Mouse (Mus musculus): ENCODE results near the gene Ccdc32. TPM values are rescaled to one million over a fixed set of nuclear protein-coding genes. Genes with fewer than 3 reads are reported as not detected.
A peak's percentile ranks its signal among the peaks of the same experiment; 100 is the strongest.
"Not testable (repeated sequence)": the region's sequence is repeated elsewhere in the genome, so short reads cannot be mapped to it uniquely, and the experiment has no call there.

The Ccdc32 gene
- polyA plus RNA-seq, 1 experiment from 2014 or later: 37.6 TPM

DNA sequence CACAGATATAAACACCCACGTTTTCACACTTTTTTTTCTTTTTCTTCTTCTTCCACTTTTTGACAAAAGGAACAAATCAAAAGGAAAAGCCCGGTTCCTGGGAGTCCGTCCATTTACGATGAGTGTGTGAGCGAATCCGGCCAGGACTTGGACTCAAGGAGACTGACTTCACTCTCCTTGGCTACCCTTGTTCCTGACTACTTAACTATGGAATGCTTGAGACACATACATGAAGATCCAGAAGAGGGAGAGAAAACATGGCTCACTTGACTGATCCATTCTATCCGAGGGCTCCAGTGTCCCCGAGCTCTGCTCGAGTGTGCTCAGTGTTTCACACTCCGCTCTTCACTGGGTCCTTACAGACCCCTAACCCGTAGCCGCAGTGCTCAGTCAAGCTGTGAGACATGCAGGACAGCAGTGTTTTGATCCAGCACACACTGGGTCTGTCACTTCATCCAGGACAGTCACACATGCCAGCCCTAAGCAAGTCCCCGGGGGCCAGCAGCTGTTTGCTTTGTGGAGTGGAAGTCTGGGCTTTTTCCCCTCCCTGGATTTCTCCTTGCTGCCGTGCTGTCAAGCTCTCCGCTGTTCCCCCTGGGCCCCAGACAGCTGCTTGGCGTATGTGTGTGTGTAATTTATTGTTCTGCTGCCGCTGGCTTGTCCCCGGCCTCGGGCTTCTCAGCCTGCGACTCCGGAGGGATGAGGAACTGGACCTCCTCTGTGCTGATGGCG lies 10.6 kb downstream of the Ccdc32 start:
- Histone ChIP-seq H3K4me3 (ENCODE audit: low read length) (no peak overlapping the region), H3K27me3 (replicated peaks; ENCODE audit: control insufficient read depth, insufficient read depth, low read length) (no peaks in the 10 kb centered on the region), H3K9me3 (ENCODE audit: control insufficient read depth, low read length) (0 out of 2 replicates have a peak, but pooled peaks cover 4% of the 10 kb centered on the region), H3K9ac (ENCODE audit: low read depth, low read length) (0 out of 2 replicates have a peak overlapping the region, but pooled peaks have one; percentile 35), H3K27ac (ENCODE audit: low read length) (peak overlapping the region; percentile 68), H3K4me2 (ENCODE audit: low read depth, low read length) (peak overlapping the region; percentile 16; the same call in 1 of the 2 replicates), H3K4me1 (ENCODE audit: control insufficient read depth, insufficient read depth, low read length) (peaks cover 7% of the 10 kb centered on the region), H3K36me3 (ENCODE audit: control insufficient read depth, insufficient read depth, low read length) (peaks cover 13% of the 10 kb centered on the region)
- peak; percentile 50 for ATAC-seq
- 45% methylated on average over 22 of the region's 22 CpGs for WGBS

DNA sequence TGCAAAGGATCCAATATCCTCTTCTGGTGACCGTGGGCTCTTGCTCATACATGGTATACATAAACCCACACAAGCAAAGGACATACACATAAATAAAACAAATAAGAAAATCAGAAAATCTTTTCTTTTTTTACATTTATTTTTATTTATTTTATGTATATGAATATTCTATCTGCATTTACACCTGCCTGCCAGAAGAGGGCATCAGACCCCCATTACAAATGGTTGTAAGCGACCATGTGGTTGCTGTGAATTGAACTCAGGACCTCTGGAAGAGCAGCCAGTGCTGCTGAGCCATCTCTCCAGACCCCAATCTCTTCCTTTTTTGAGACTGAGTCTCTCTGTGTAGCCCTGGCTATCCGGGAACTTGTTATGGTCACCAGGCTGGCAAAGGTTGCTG lies 11.5 kb downstream of the Ccdc32 start:
- Histone ChIP-seq H3K27me3 (replicated peaks; ENCODE audit: control insufficient read depth, insufficient read depth, low read length) (no peaks in the 10 kb centered on the region), H3K4me3 (ENCODE audit: low read length) (no peak overlapping the region), H3K4me1 (ENCODE audit: control insufficient read depth, insufficient read depth, low read length) (peaks cover 7% of the 10 kb centered on the region), H3K9me3 (ENCODE audit: control insufficient read depth, low read length) (0 out of 2 replicates have a peak, but pooled peaks cover 4% of the 10 kb centered on the region), H3K36me3 (ENCODE audit: control insufficient read depth, insufficient read depth, low read length) (peaks cover 13% of the 10 kb centered on the region), H3K9ac (ENCODE audit: low read depth, low read length) (no peak overlapping the region), H3K27ac (ENCODE audit: low read length) (no peak overlapping the region), H3K4me2 (ENCODE audit: low read depth, low read length) (no peak overlapping the region)
- WGBS: 95% methylated on average over 3 of the region's 3 CpGs
- no peak for ATAC-seq

DNA sequence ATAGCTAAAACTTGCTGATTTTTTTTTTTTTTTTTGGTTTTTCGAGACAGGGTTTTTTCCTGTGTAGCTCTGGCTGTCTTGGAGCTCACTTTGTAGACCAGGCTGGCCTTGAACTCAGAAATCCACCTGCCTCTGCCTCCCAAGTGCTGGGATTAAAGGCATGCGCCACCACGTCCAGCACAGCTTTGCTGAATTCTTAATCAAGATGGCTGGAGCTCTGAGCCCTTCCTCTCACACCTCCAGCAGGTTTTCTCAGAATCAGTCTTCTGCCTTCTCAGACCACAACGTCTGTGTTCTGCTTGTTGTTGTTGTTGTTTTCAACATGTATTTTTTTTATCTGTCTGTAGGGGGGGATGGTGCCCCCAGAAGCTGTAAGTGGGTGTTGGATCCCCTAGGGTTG lies 12.9 kb downstream of the Ccdc32 start:
- WGBS: 79% methylated on average over 4 of the region's 4 CpGs
- H3K27ac ChIP-seq (ENCODE audit: low read length); ATAC-seq; H3K4me3 ChIP-seq (ENCODE audit: low read length); H3K9me3 ChIP-seq (ENCODE audit: control insufficient read depth, low read length); H3K4me2 ChIP-seq (ENCODE audit: low read depth, low read length); H3K27me3 ChIP-seq (replicated peaks; ENCODE audit: control insufficient read depth, insufficient read depth, low read length); H3K4me1 ChIP-seq (ENCODE audit: control insufficient read depth, insufficient read depth, low read length); H3K9ac ChIP-seq (ENCODE audit: low read depth, low read length): not testable (repeated sequence)
- peaks cover 11% of the 10 kb centered on the region for H3K36me3 ChIP-seq (ENCODE audit: control insufficient read depth, insufficient read depth, low read length)

DNA sequence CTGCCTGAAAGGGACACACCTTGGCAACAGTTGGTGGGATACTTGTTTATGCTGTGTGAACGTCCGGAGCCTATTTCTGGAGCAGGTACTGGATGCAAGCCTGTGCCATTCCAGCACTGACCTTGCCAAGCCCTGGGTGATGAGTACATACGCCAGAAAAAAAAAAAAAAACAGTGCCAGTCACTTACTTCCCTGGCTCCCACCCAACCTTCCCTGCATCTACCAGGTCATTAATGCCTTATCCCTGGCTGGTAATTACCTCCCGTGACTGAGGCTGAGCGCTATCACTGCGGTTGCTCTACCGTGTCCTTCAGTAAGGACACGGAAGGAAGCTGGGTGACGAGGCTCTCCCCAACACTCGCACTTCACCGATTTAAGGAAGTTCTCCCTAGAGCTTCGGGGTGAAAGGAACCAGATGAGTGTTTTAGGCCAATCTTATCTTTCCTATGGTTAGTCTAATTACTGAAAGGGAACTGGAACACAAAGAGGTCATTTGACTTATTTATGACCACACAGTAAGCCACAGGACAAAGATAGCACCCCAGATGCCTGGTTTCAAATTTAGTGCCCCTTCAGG lies 13.5 kb downstream of the Ccdc32 start:
- Histone ChIP-seq H3K27ac (ENCODE audit: low read length) (no peak overlapping the region), H3K9me3 (ENCODE audit: control insufficient read depth, low read length) (0 out of 2 replicates have a peak, but pooled peaks cover 4% of the 10 kb centered on the region), H3K4me2 (ENCODE audit: low read depth, low read length) (no peak overlapping the region), H3K4me1 (ENCODE audit: control insufficient read depth, insufficient read depth, low read length) (peaks cover 7% of the 10 kb centered on the region), H3K9ac (ENCODE audit: low read depth, low read length) (no peak overlapping the region), H3K4me3 (ENCODE audit: low read length) (no peak overlapping the region), H3K36me3 (ENCODE audit: control insufficient read depth, insufficient read depth, low read length) (peaks cover 8% of the 10 kb centered on the region), H3K27me3 (replicated peaks; ENCODE audit: control insufficient read depth, insufficient read depth, low read length) (no peaks in the 10 kb centered on the region)
- peak; percentile 47; the same call in 1 of the 2 replicates for ATAC-seq
- WGBS: 66% methylated on average over 12 of the region's 12 CpGs

DNA sequence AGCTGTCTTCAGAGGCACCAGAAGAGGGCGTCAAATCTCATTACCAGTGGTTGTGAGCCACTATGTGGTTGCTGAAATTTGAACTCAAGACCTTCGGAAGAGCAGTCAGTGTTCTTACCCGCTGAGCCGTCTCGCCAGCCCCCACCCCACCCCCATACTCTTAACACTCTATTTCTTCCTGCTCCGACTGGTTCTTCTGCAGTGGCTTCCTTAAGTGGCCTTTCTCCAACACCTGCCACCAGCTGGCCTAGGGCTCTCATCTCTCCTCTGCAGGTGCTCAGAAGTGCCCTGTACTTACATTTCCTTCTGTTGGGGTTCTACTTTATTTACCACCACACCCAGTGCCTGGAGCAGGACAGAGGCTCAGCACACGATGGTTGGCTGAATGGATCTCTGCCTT lies 14.2 kb downstream of the Ccdc32 start:
- peaks cover 7% of the 10 kb centered on the region for H3K4me1 ChIP-seq (ENCODE audit: control insufficient read depth, insufficient read depth, low read length)

DNA sequence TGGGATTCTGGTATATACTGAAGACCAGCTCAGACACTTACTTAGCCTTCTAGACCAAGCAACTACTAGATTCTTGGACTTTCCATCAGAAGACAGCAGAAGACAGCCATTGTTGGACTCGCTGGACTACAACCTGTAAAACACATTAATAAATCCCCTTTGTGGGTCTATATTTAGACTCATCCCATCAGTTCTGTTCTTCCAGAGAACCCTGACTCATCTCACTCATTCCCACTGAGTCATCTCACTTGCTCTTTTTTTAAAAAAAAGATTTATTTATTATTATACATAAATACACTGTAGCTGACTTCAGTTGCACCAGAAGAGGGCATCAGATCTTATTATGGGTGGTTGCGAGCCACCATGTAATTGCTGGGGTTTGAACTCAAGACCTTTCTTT lies 19.8 kb downstream of the Ccdc32 start:
- 93% methylated on average over 2 of the region's 2 CpGs for WGBS
- Histone ChIP-seq H3K27ac (ENCODE audit: low read length) (no peak overlapping the region), H3K9me3 (ENCODE audit: control insufficient read depth, low read length) (no peaks in the 10 kb centered on the region), H3K36me3 (ENCODE audit: control insufficient read depth, insufficient read depth, low read length) (no peaks in the 10 kb centered on the region), H3K4me2 (ENCODE audit: low read depth, low read length) (no peak overlapping the region), H3K9ac (ENCODE audit: low read depth, low read length) (no peak overlapping the region), H3K4me3 (ENCODE audit: low read length) (no peak overlapping the region), H3K4me1 (ENCODE audit: control insufficient read depth, insufficient read depth, low read length) (no peaks in the 10 kb centered on the region), H3K27me3 (replicated peaks; ENCODE audit: control insufficient read depth, insufficient read depth, low read length) (no peaks in the 10 kb centered on the region)
- no peak for ATAC-seq

More for the DNA sequence above, 14.2 kb downstream of the Ccdc32 start:
- H3K4me3 ChIP-seq (ENCODE audit: low read length): no peak overlapping the region
- H3K9ac ChIP-seq (ENCODE audit: low read depth, low read length): no peak overlapping the region
- H3K36me3 ChIP-seq (ENCODE audit: control insufficient read depth, insufficient read depth, low read length): peaks cover 8% of the 10 kb centered on the region
- 75% methylated on average over 7 of the region's 7 CpGs for WGBS
- 0 out of 2 replicates have a peak, but pooled peaks cover 4% of the 10 kb centered on the region for H3K9me3 ChIP-seq (ENCODE audit: control insufficient read depth, low read length)
- H3K27ac ChIP-seq (ENCODE audit: low read length): no peak overlapping the region
- no peaks in the 10 kb centered on the region for H3K27me3 ChIP-seq (replicated peaks; ENCODE audit: control insufficient read depth, insufficient read depth, low read length)
- ATAC-seq: peak; percentile 31; the same call in 1 of the 2 replicates
- H3K4me2 ChIP-seq (ENCODE audit: low read depth, low read length): no peak overlapping the region

DNA sequence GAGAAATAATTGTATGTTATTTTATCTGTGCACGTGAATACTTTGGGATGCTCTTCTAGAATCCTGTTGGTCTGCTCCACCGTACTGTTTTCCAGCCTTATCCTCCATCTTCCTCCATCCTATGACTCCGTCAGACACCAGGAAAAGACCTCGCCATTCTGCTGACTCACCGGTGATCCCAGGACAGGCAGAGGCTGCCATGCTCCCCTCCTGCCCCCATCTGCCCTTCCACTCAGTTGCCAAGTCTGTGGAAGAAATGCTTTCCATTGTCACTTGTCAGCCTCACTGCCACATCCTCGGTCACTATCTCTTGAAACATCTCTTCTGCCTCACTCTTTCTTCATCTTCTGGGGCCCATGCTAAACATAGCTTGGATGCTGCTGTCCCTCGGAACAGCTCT lies 22.3 kb downstream of the Ccdc32 start:
- Histone ChIP-seq H3K27ac (ENCODE audit: low read length) (no peak overlapping the region), H3K9ac (ENCODE audit: low read depth, low read length) (no peak overlapping the region), H3K36me3 (ENCODE audit: control insufficient read depth, insufficient read depth, low read length) (no peaks in the 10 kb centered on the region), H3K9me3 (ENCODE audit: control insufficient read depth, low read length) (no peaks in the 10 kb centered on the region), H3K4me2 (ENCODE audit: low read depth, low read length) (no peak overlapping the region), H3K4me3 (ENCODE audit: low read length) (no peak overlapping the region), H3K4me1 (ENCODE audit: control insufficient read depth, insufficient read depth, low read length) (no peaks in the 10 kb centered on the region), H3K27me3 (replicated peaks; ENCODE audit: control insufficient read depth, insufficient read depth, low read length) (no peaks in the 10 kb centered on the region)
- WGBS: 74% methylated on average over 7 of the region's 7 CpGs
- no peak for ATAC-seq

DNA sequence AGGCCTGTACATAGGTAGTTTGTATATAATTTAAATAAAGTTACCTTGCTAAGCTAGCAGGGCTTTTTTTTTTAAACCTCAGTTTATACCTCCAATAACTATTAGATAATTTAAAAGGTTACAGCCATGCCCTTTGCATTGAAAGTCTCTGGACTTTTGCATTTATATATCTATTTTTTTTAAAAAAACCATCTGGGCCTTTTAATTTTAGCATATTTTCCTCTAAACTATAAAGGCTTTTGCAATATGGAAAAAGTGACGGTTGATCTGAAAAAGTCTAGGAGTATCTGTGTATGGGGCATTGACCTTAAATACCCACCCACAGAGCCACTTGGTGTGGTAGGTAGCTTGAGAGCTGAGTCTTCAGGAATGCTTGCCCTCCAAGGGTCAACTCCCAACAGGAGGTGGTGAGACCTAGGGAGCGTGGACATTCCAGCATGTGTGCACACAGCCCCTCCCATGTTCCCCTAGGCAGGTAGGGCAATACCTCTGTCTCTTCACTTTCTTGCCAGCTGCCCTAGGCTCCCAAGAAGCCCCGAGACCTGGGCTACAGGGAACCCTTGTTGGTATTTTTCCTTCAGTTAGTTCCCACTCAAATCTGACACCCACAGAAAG lies 30.1 kb downstream of the Ccdc32 start:
- no peaks in the 10 kb centered on the region for H3K9me3 ChIP-seq (ENCODE audit: control insufficient read depth, low read length)
- H3K27ac ChIP-seq (ENCODE audit: low read length): no peak overlapping the region
- 62% methylated on average over 3 of the region's 3 CpGs for WGBS
- H3K36me3 ChIP-seq (ENCODE audit: control insufficient read depth, insufficient read depth, low read length): no peaks in the 10 kb centered on the region
- H3K4me3 ChIP-seq (ENCODE audit: low read length): no peak overlapping the region
- no peaks in the 10 kb centered on the region for H3K27me3 ChIP-seq (replicated peaks; ENCODE audit: control insufficient read depth, insufficient read depth, low read length)
- ATAC-seq: no peak
- H3K4me2 ChIP-seq (ENCODE audit: low read depth, low read length): no peak overlapping the region
- peaks cover 5% of the 10 kb centered on the region; the same call in 1 of the 2 replicates for H3K4me1 ChIP-seq (ENCODE audit: control insufficient read depth, insufficient read depth, low read length)
- no peak overlapping the region for H3K9ac ChIP-seq (ENCODE audit: low read depth, low read length)

DNA sequence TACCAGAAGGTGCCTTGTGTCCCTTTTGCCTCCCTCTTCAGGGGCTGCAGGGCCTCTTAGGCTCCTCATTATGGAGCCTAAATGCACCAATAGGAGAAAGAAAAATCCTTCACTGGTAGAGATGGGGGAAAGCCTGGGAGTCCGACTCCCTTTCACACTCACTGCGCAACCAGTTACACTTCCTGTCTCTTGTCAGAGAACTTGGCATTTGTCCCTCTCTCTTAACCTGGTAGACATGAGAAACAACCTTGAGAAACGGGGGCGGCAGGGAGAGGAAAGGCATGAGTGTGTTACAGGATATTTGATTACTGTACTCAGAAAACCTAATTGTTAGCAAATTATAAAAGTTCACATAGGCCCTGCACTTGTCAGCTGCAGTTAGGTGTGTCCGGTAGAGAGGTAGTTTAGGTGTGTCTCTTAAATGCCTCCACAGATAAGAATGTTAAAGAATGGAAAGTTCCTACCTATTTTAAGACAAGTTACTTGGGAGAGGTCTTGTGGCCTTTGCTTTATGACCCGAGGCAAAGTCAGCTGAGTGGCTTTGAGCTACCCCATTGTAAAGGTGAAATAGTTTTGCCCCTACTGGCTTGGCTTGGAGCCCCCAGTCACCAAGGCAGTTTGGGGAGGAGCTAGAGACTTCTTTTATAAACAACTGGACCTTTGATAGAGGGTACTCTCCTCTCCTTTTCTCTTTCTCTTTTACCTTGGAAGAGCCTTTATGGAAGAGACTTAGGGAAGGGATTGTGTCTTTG lies 30.9 kb downstream of the Ccdc32 start:
- Histone ChIP-seq H3K9me3 (ENCODE audit: control insufficient read depth, low read length) (no peaks in the 10 kb centered on the region), H3K9ac (ENCODE audit: low read depth, low read length) (no peak overlapping the region), H3K4me1 (ENCODE audit: control insufficient read depth, insufficient read depth, low read length) (peaks cover 5% of the 10 kb centered on the region; the same call in 1 of the 2 replicates), H3K4me3 (ENCODE audit: low read length) (no peak overlapping the region), H3K27ac (ENCODE audit: low read length) (no peak overlapping the region), H3K27me3 (replicated peaks; ENCODE audit: control insufficient read depth, insufficient read depth, low read length) (no peaks in the 10 kb centered on the region), H3K36me3 (ENCODE audit: control insufficient read depth, insufficient read depth, low read length) (no peaks in the 10 kb centered on the region), H3K4me2 (ENCODE audit: low read depth, low read length) (no peak overlapping the region)
- WGBS: 49% methylated on average over 6 of the region's 6 CpGs
- ATAC-seq: peak; percentile 40; the same call in 1 of the 2 replicates
